Mouse (Mus musculus): ENCODE data around the gene Nrxn2. TPM values are rescaled to one million over a fixed set of nuclear protein-coding genes. Genes with fewer than 3 reads are reported as not detected.

Nrxn2 gene
- polyA plus RNA-seq, 1 experiment, result 7.0 TPM

GRCm38 (mm10) chr19:6426703-6427500 lies 8.4 kb downstream of the Nrxn2 start:
- H3K36me3 ChIP-seq (ENCODE audit: control insufficient read depth, insufficient read depth, low read length, poor library complexity, severe bottlenecking), result no peaks in the 10 kb centered on the region
- H3K4me3 ChIP-seq (ENCODE audit: low read depth, low read length), result peak overlapping the region; percentile 65; the same call in 1 of the 2 replicates
- peaks cover 2% of the 10 kb centered on the region for H3K4me1 ChIP-seq (ENCODE audit: control insufficient read depth, insufficient read depth, low read length)
- H3K27ac ChIP-seq (ENCODE audit: insufficient read depth, low read length), result no peak overlapping the region
- no peak overlapping the region for H3K9ac ChIP-seq (ENCODE audit: low read depth, poor library complexity, severe bottlenecking)
- no peaks in the 10 kb centered on the region for H3K27me3 ChIP-seq (ENCODE audit: control insufficient read depth, insufficient read depth, low read length, poor library complexity, severe bottlenecking)
- no peaks in the 10 kb centered on the region for H3K9me3 ChIP-seq (replicated peaks; ENCODE audit: control insufficient read depth, insufficient read depth, low read length, poor library complexity, severe bottlenecking)
- TF ChIP-seq POLR2A (IDR thresholded peaks at IDR 0.05; ENCODE audit: insufficient read depth, low read length) (no peak), EP300 (IDR thresholded peaks at IDR 0.05; ENCODE audit: insufficient read depth, low read depth, low read length) (no peak), CTCF (IDR thresholded peaks at IDR 0.05; ENCODE audit: low read depth, low read length) (no peak)

GRCm38 (mm10) chr19:6427653-6428434 lies 9.3 kb downstream of the Nrxn2 start:
- Histone ChIP-seq H3K27ac (ENCODE audit: insufficient read depth, low read length) (no peak overlapping the region), H3K4me3 (ENCODE audit: low read depth, low read length) (peak overlapping the region; percentile 65), H3K4me1 (ENCODE audit: control insufficient read depth, insufficient read depth, low read length) (peaks cover 2% of the 10 kb centered on the region), H3K9me3 (replicated peaks; ENCODE audit: control insufficient read depth, insufficient read depth, low read length, poor library complexity, severe bottlenecking) (no peaks in the 10 kb centered on the region), H3K36me3 (ENCODE audit: control insufficient read depth, insufficient read depth, low read length, poor library complexity, severe bottlenecking) (no peaks in the 10 kb centered on the region), H3K27me3 (ENCODE audit: control insufficient read depth, insufficient read depth, low read length, poor library complexity, severe bottlenecking) (no peaks in the 10 kb centered on the region), H3K9ac (ENCODE audit: low read depth, poor library complexity, severe bottlenecking) (peak overlapping the region; percentile 69)
- TF ChIP-seq EP300 (IDR thresholded peaks at IDR 0.05; ENCODE audit: insufficient read depth, low read depth, low read length), result no peak

- H3K27ac ChIP-seq (ENCODE audit: insufficient read depth, low read length), result no peak overlapping the region
- no peaks in the 10 kb centered on the region for H3K36me3 ChIP-seq (ENCODE audit: control insufficient read depth, insufficient read depth, low read length, poor library complexity, severe bottlenecking)
- H3K4me1 ChIP-seq (ENCODE audit: control insufficient read depth, insufficient read depth, low read length), result peaks cover 2% of the 10 kb centered on the region
- H3K9me3 ChIP-seq (replicated peaks; ENCODE audit: control insufficient read depth, insufficient read depth, low read length, poor library complexity, severe bottlenecking), result no peaks in the 10 kb centered on the region
- H3K9ac ChIP-seq (ENCODE audit: low read depth, poor library complexity, severe bottlenecking), result peak overlapping the region; percentile 69
- TF ChIP-seq POLR2A (IDR thresholded peaks at IDR 0.05; ENCODE audit: insufficient read depth, low read length) (no peak), EP300 (IDR thresholded peaks at IDR 0.05; ENCODE audit: insufficient read depth, low read depth, low read length) (no peak), CTCF (IDR thresholded peaks at IDR 0.05; ENCODE audit: low read depth, low read length) (no peak)
- H3K4me3 ChIP-seq (ENCODE audit: low read depth, low read length), result peak overlapping the region; percentile 65
- no peaks in the 10 kb centered on the region for H3K27me3 ChIP-seq (ENCODE audit: control insufficient read depth, insufficient read depth, low read length, poor library complexity, severe bottlenecking)
Observed at GRCm38 (mm10) chr19:6428501-6429200, 10.1 kb downstream of the Nrxn2 start.

- no peak for TF ChIP-seq EP300 (IDR thresholded peaks at IDR 0.05; ENCODE audit: insufficient read depth, low read depth, low read length)
- Histone ChIP-seq H3K36me3 (ENCODE audit: control insufficient read depth, insufficient read depth, low read length, poor library complexity, severe bottlenecking) (no peaks in the 10 kb centered on the region), H3K4me1 (ENCODE audit: control insufficient read depth, insufficient read depth, low read length) (no peaks in the 10 kb centered on the region), H3K4me3 (ENCODE audit: low read depth, low read length) (no peak overlapping the region), H3K9ac (ENCODE audit: low read depth, poor library complexity, severe bottlenecking) (no peak overlapping the region), H3K27ac (ENCODE audit: insufficient read depth, low read length) (no peak overlapping the region), H3K27me3 (ENCODE audit: control insufficient read depth, insufficient read depth, low read length, poor library complexity, severe bottlenecking) (no peaks in the 10 kb centered on the region), H3K9me3 (replicated peaks; ENCODE audit: control insufficient read depth, insufficient read depth, low read length, poor library complexity, severe bottlenecking) (no peaks in the 10 kb centered on the region)
Observed at GRCm38 (mm10) chr19:6443016-6443415, 24.5 kb downstream of the Nrxn2 start.

- Histone ChIP-seq H3K36me3 (ENCODE audit: control insufficient read depth, insufficient read depth, low read length, poor library complexity, severe bottlenecking) (no peaks in the 10 kb centered on the region), H3K9ac (ENCODE audit: low read depth, poor library complexity, severe bottlenecking) (no peak overlapping the region), H3K4me3 (ENCODE audit: low read depth, low read length) (no peak overlapping the region), H3K27me3 (ENCODE audit: control insufficient read depth, insufficient read depth, low read length, poor library complexity, severe bottlenecking) (no peaks in the 10 kb centered on the region), H3K27ac (ENCODE audit: insufficient read depth, low read length) (no peak overlapping the region), H3K9me3 (replicated peaks; ENCODE audit: control insufficient read depth, insufficient read depth, low read length, poor library complexity, severe bottlenecking) (no peaks in the 10 kb centered on the region), H3K4me1 (ENCODE audit: control insufficient read depth, insufficient read depth, low read length) (no peaks in the 10 kb centered on the region)
- TF ChIP-seq POLR2A (IDR thresholded peaks at IDR 0.05; ENCODE audit: insufficient read depth, low read length), result no peak
- TF ChIP-seq EP300 (IDR thresholded peaks at IDR 0.05; ENCODE audit: insufficient read depth, low read depth, low read length), result no peak
- TF ChIP-seq CTCF (IDR thresholded peaks at IDR 0.05; ENCODE audit: low read depth, low read length), result no peak
Observed at GRCm38 (mm10) chr19:6445761-6446423, 27.4 kb downstream of the Nrxn2 start.

Data from ES-Bruce4 (cell line).